Comparison of ENCODE assay signal across 8 mouse cellular contexts in genomic region chr6:113690008-113690399, GRCm38 (mm10). TPM values are rescaled to one million over a fixed set of nuclear protein-coding genes. Genes with fewer than 3 reads are reported as not detected.
DNase-seq lines count a peak whose midpoint lies in the region; ATAC-seq and TF ChIP-seq lines count a peak whose summit lies in the region.

No protein-coding gene starts in this region.

- no peak overlapping the region for H3K4me2 ChIP-seq in midbrain, embryonic 12.5 days (replicated peaks)
- no peak overlapping the region for H3K4me2 ChIP-seq in midbrain, embryonic 15.5 days
- H3K4me2 ChIP-seq in kidney, embryonic 15.5 days, result peak overlapping the region; percentile 52
- peak overlapping the region; percentile 81 for H3K4me2 ChIP-seq in myocyte (ENCODE audit: low read depth)

- H3K27ac ChIP-seq in midbrain, embryonic 12.5 days (replicated peaks), result peak overlapping the region; percentile 58
- no peak overlapping the region for H3K27ac ChIP-seq in midbrain, embryonic 15.5 days
- peak overlapping the region; percentile 92 for H3K27ac ChIP-seq in embryonic facial prominence, embryonic 10.5 days (replicated peaks)
- H3K27ac ChIP-seq in kidney, embryonic 15.5 days, result peak overlapping the region; percentile 95

- H3K4me1 ChIP-seq in midbrain, embryonic 12.5 days, result peaks cover 13% of the 10 kb centered on the region; the same call in 1 of the 2 replicates
- peaks cover 9% of the 10 kb centered on the region for H3K4me1 ChIP-seq in midbrain, embryonic 15.5 days
- H3K4me1 ChIP-seq in embryonic facial prominence, embryonic 10.5 days, result peaks cover 35% of the 10 kb centered on the region
- peaks cover 29% of the 10 kb centered on the region for H3K4me1 ChIP-seq in kidney, embryonic 15.5 days

- DNase-seq in embryonic facial prominence, embryonic 10.5 days (ENCODE audit: low spot score), result peak; percentile 75
- no peak for DNase-seq in T-cell, adult 2 months (ENCODE audit: low spot score)
- no peak for DNase-seq in left cerebral cortex, adult 9 months (ENCODE audit: low spot score in 2 of 2)
- DNase-seq in cerebellum, postnatal 36 days, result no peak

- no peak overlapping the region; the same call in 1 of the 2 replicates for H3K9ac ChIP-seq in midbrain, embryonic 12.5 days (replicated peaks)
- H3K9ac ChIP-seq in midbrain, embryonic 15.5 days, result no peak overlapping the region
- H3K9ac ChIP-seq in kidney, embryonic 15.5 days, result no peak overlapping the region

- no peaks in the 10 kb centered on the region for H3K27me3 ChIP-seq in midbrain, embryonic 12.5 days
- no peaks in the 10 kb centered on the region for H3K27me3 ChIP-seq in midbrain, embryonic 15.5 days (replicated peaks)
- 0 out of 2 replicates have a peak, but pooled peaks cover 5% of the 10 kb centered on the region for H3K27me3 ChIP-seq in embryonic facial prominence, embryonic 10.5 days (replicated peaks; ENCODE audit: low read depth, poor library complexity, severe bottlenecking)
- H3K27me3 ChIP-seq in kidney, embryonic 15.5 days, result no peaks in the 10 kb centered on the region
- H3K27me3 ChIP-seq in myocyte (ENCODE audit: control insufficient read depth, insufficient read depth, insufficient read length), result no peaks in the 10 kb centered on the region

- no peak for TF ChIP-seq POLR2A in myocyte (IDR thresholded peaks at IDR 0.05; ENCODE audit: insufficient read length, low read depth)

- H3K4me3 ChIP-seq in midbrain, embryonic 12.5 days, result no peak overlapping the region
- no peak overlapping the region for H3K4me3 ChIP-seq in midbrain, embryonic 15.5 days
- peak overlapping the region; percentile 45 for H3K4me3 ChIP-seq in embryonic facial prominence, embryonic 10.5 days
- 0 out of 2 replicates have a peak overlapping the region, but pooled peaks have one; percentile 25 for H3K4me3 ChIP-seq in kidney, embryonic 15.5 days (replicated peaks)
- H3K4me3 ChIP-seq in myocyte, result peak overlapping the region; percentile 19

- no peak overlapping the region for H3ac ChIP-seq in myocyte (ENCODE audit: control insufficient read depth, insufficient read length)

- peaks cover 23% of the 10 kb centered on the region for H3K79me2 ChIP-seq in myocyte (ENCODE audit: control insufficient read depth, insufficient read depth)

- no peaks in the 10 kb centered on the region for H3K36me3 ChIP-seq in midbrain, embryonic 12.5 days
- no peaks in the 10 kb centered on the region for H3K36me3 ChIP-seq in midbrain, embryonic 15.5 days (replicated peaks)
- peaks cover 6% of the 10 kb centered on the region for H3K36me3 ChIP-seq in embryonic facial prominence, embryonic 10.5 days (replicated peaks)
- H3K36me3 ChIP-seq in kidney, embryonic 15.5 days, result 0 out of 2 replicates have a peak, but pooled peaks cover 3% of the 10 kb centered on the region
- H3K36me3 ChIP-seq in myocyte (ENCODE audit: control insufficient read depth, insufficient read depth), result no peaks in the 10 kb centered on the region

- no peak for ATAC-seq in midbrain, embryonic 12.5 days (ENCODE audit: low FRiP score, low read depth)
- no peak for ATAC-seq in midbrain, embryonic 15.5 days (replicated peaks)
- ATAC-seq in kidney, embryonic 15.5 days (replicated peaks; ENCODE audit: low FRiP score), result peak; percentile 84

- 38% methylated on average over 7 of the region's 7 CpGs for WGBS in midbrain, embryonic 12.5 days
- WGBS in midbrain, embryonic 15.5 days, result 34% methylated on average over 7 of the region's 7 CpGs
- 14% methylated on average over 7 of the region's 7 CpGs for WGBS in embryonic facial prominence, embryonic 10.5 days
- 5% methylated on average over 7 of the region's 7 CpGs for WGBS in kidney, embryonic 15.5 days

- H3K9me3 ChIP-seq in midbrain, embryonic 12.5 days, result no peaks in the 10 kb centered on the region
- no peaks in the 10 kb centered on the region for H3K9me3 ChIP-seq in midbrain, embryonic 15.5 days
- no peaks in the 10 kb centered on the region for H3K9me3 ChIP-seq in embryonic facial prominence, embryonic 10.5 days
- H3K9me3 ChIP-seq in kidney, embryonic 15.5 days (replicated peaks), result no peaks in the 10 kb centered on the region

TF ChIP-seq in myocyte, 11 proteins besides CTCF, POLR2A, EP300 and RAD21:
- TF ChIP-seq SRF (IDR thresholded peaks at IDR 0.05; ENCODE audit: control insufficient read depth, insufficient read length, low read depth) (no peak), USF1 (IDR thresholded peaks at IDR 0.05; ENCODE audit: low read depth) (peak; percentile 20), MYOD1 (IDR thresholded peaks at IDR 0.05; ENCODE audit: control insufficient read depth in 1 of 3, insufficient read length in 2 of 3, low read depth in 2 of 3) (no peak), POLR2AphosphoS2 (IDR thresholded peaks at IDR 0.05; ENCODE audit: insufficient read length, low read depth) (no peak), REST (IDR thresholded peaks at IDR 0.05; ENCODE audit: insufficient read depth, insufficient read length) (no peak), CEBPB (IDR thresholded peaks at IDR 0.05; ENCODE audit: insufficient read depth, poor library complexity, severe bottlenecking) (no peak), TCF3 (IDR thresholded peaks at IDR 0.05; ENCODE audit: insufficient read length, low read depth) (no peak)

RNA-seq across cellular contexts. Expression of gene Tatdn2, which starts 6.8 kb away (rescaled TPM):
- 0.64 and 0.93 TPM in 2 replicates for polyA plus RNA-seq in midbrain, embryonic 12.5 days (2016; fragmentation: Nextera tagmentation; extraction: Ambion mirVana)
- 1.1 and 1.4 TPM in 2 replicates for polyA plus RNA-seq in midbrain, embryonic 15.5 days (2015; fragmentation: Nextera tagmentation; extraction: Ambion mirVana)
- 0.68 and 0.72 TPM in 2 replicates for polyA plus RNA-seq in embryonic facial prominence, embryonic 10.5 days (2016; fragmentation: Nextera tagmentation; extraction: Ambion mirVana)
- 0.49 and 0.77 TPM in 2 replicates for polyA plus RNA-seq in kidney, embryonic 15.5 days (2015; fragmentation: Nextera tagmentation; extraction: Ambion mirVana)
- polyA plus RNA-seq in myocyte (2012; fragmentation: generic; extraction: Trizol), result 21.0 TPM

RNA-seq across cellular contexts. Expression of gene Ghrl, which starts 29.7 kb away (rescaled TPM):
- polyA plus RNA-seq in midbrain, embryonic 12.5 days (2016; fragmentation: Nextera tagmentation; extraction: Ambion mirVana), result 0.84 and 0.90 TPM in 2 replicates
- 0.94 and 1.4 TPM in 2 replicates for polyA plus RNA-seq in midbrain, embryonic 15.5 days (2015; fragmentation: Nextera tagmentation; extraction: Ambion mirVana)
- polyA plus RNA-seq in embryonic facial prominence, embryonic 10.5 days (2016; fragmentation: Nextera tagmentation; extraction: Ambion mirVana), result not detected in 2 replicates
- polyA plus RNA-seq in kidney, embryonic 15.5 days (2015; fragmentation: Nextera tagmentation; extraction: Ambion mirVana), result 0.81 and 1.2 TPM in 2 replicates
- polyA plus RNA-seq in myocyte (2012; fragmentation: generic; extraction: Trizol), result 0.35 TPM

RNA-seq across cellular contexts. Expression of gene Sec13, which starts 50.5 kb away (rescaled TPM):
- 222 and 233 TPM in 2 replicates for polyA plus RNA-seq in midbrain, embryonic 12.5 days (2016; fragmentation: Nextera tagmentation; extraction: Ambion mirVana)
- 192 and 206 TPM in 2 replicates for polyA plus RNA-seq in midbrain, embryonic 15.5 days (2015; fragmentation: Nextera tagmentation; extraction: Ambion mirVana)
- 288 and 292 TPM in 2 replicates for polyA plus RNA-seq in embryonic facial prominence, embryonic 10.5 days (2016; fragmentation: Nextera tagmentation; extraction: Ambion mirVana)
- polyA plus RNA-seq in kidney, embryonic 15.5 days (2015; fragmentation: Nextera tagmentation; extraction: Ambion mirVana), result 268 and 273 TPM in 2 replicates
- 229 TPM for polyA plus RNA-seq in myocyte (2012; fragmentation: generic; extraction: Trizol)

RNA-seq across cellular contexts. Expression of gene Irak2, which starts 51.7 kb away (rescaled TPM):
- polyA plus RNA-seq in midbrain, embryonic 12.5 days (2016; fragmentation: Nextera tagmentation; extraction: Ambion mirVana), result 1.4 and 2.3 TPM in 2 replicates
- polyA plus RNA-seq in midbrain, embryonic 15.5 days (2015; fragmentation: Nextera tagmentation; extraction: Ambion mirVana), result 3.0 and 4.3 TPM in 2 replicates
- polyA plus RNA-seq in embryonic facial prominence, embryonic 10.5 days (2016; fragmentation: Nextera tagmentation; extraction: Ambion mirVana), result 3.8 and 4.5 TPM in 2 replicates
- polyA plus RNA-seq in kidney, embryonic 15.5 days (2015; fragmentation: Nextera tagmentation; extraction: Ambion mirVana), result 5.2 and 5.3 TPM in 2 replicates
- polyA plus RNA-seq in myocyte (2012; fragmentation: generic; extraction: Trizol), result 17.0 TPM

Comparison
In these comparisons a context has a peak if more than half of its experiments do, and no peak if none do; other contexts are left out.
1. H3K4me2 ChIP-seq: peak in kidney, embryonic 15.5 days (single experiment) and myocyte (single experiment); none in midbrain, embryonic 12.5 days (single experiment) and midbrain, embryonic 15.5 days (single experiment).
2. H3K4me3 ChIP-seq: peak in embryonic facial prominence, embryonic 10.5 days (single experiment), kidney, embryonic 15.5 days (single experiment) and myocyte (single experiment); none in midbrain, embryonic 12.5 days (single experiment) and midbrain, embryonic 15.5 days (single experiment).